Mouse (Mus musculus) intestine, embryonic 16.5 days (tissue): ENCODE data around the gene Rint1. TPM values are rescaled to one million over a fixed set of nuclear protein-coding genes. Genes with fewer than 3 reads are reported as not detected.

Experiments used
- ATAC-seq: fragments of 200-750 bp; cut with Nextera tagmentation; 2 replicates; pipeline ENCODE4 v1.8.0; 2017; ENCODE audit warnings: moderate TSS enrichment, moderate library complexity
- H3K27ac ChIP-seq: fragments of 300-500 bp; sonication (generic); 2 replicates; pipeline ENCODE4 v1.5.1; 2014; ENCODE audit warnings: mild to moderate bottlenecking, low read length
- H3K27me3 ChIP-seq: fragments of 300-500 bp; sonication (generic); replicated peaks from 2 replicates; pipeline ENCODE4 v1.6.1; 2014; ENCODE audit warnings: low read length, control low read depth, mixed read lengths; ENCODE audit not compliant: control insufficient read depth, insufficient read depth
- H3K36me3 ChIP-seq: fragments of 300-500 bp; sonication (generic); 2 replicates; pipeline ENCODE4 v1.6.1; 2014; ENCODE audit warnings: low read length, control low read depth; ENCODE audit not compliant: control insufficient read depth, insufficient read depth
- H3K4me1 ChIP-seq: fragments of 300-500 bp; sonication (generic); 2 replicates; pipeline ENCODE4 v1.6.1; 2014; ENCODE audit warnings: low read length, control low read depth, mixed read lengths; ENCODE audit not compliant: control insufficient read depth, insufficient read depth
- H3K4me2 ChIP-seq: fragments of 300-500 bp; sonication (generic); 2 replicates; pipeline ENCODE4 v1.6.1; 2014; ENCODE audit warnings: low read depth, low read length, control low read depth
- H3K4me3 ChIP-seq: fragments of 300-500 bp; sonication (generic); 2 replicates; pipeline ENCODE4 v1.5.1; 2014; ENCODE audit warnings: mild to moderate bottlenecking, low read length
- H3K9ac ChIP-seq: fragments of 300-500 bp; sonication (generic); 2 replicates; pipeline ENCODE4 v1.6.1; 2014; ENCODE audit warnings: low read depth, low read length
- H3K9me3 ChIP-seq: fragments of 300-500 bp; sonication (generic); 2 replicates; pipeline ENCODE4 v1.6.1; 2016; ENCODE audit warnings: low read length, control low read depth; ENCODE audit not compliant: control insufficient read depth
- WGBS: fragments of 180-500 bp; shearing (Covaris S2); extraction: QIAGEN DNeasy Blood & Tissue Kit; methylation state at CpG from one replicate; pipeline ENCODE4 v1.1.7; 2014; 5-methylcytosine and 5-hydroxymethylcytosine counted together
- polyA plus RNA-seq: library from polyadenylated mRNA; unstranded; fragments of >200 nt; fragmentation: Nextera tagmentation; extraction: Ambion mirVana; gene quantifications from 2 replicates; pipeline ENCODE4 v1.2.1, GENCODE M21; 2015

Rint1 gene
- polyA plus RNA-seq, 1 experiment from 2014 or later = 30.5 TPM

GRCm38 (mm10) chr5:23859087-23859718 lies 71.7 kb downstream of the Rint1 start:
- no peak overlapping the region for H3K9ac ChIP-seq
- H3K27ac ChIP-seq = no peak overlapping the region

GRCm38 (mm10) chr5:23859896-23860295 lies 72.4 kb downstream of the Rint1 start:
- Histone ChIP-seq H3K9ac (no peak overlapping the region), H3K27me3 (no peaks in the 10 kb centered on the region), H3K4me1 (peaks cover 15% of the 10 kb centered on the region), H3K27ac (no peak overlapping the region), H3K4me3 (no peak overlapping the region), H3K36me3 (peaks cover 12% of the 10 kb centered on the region; the same call in 1 of the 2 replicates), H3K4me2 (no peak overlapping the region), H3K9me3 (no peaks in the 10 kb centered on the region)
- ATAC-seq = no peak
- WGBS = 80% methylated on average over 5 of the region's 5 CpGs

More at GRCm38 (mm10) chr5:23859087-23859718, 71.7 kb downstream of the Rint1 start:
- H3K4me1 ChIP-seq = peaks cover 13% of the 10 kb centered on the region
- H3K36me3 ChIP-seq = peaks cover 12% of the 10 kb centered on the region; the same call in 1 of the 2 replicates
- no peak overlapping the region for H3K4me3 ChIP-seq
- no peak overlapping the region for H3K4me2 ChIP-seq
- WGBS = 96% methylated on average over 1 of the region's 1 CpGs
- no peak for ATAC-seq
- H3K9me3 ChIP-seq = no peaks in the 10 kb centered on the region
- no peaks in the 10 kb centered on the region for H3K27me3 ChIP-seq

- H3K4me3 ChIP-seq = no peak overlapping the region
- no peaks in the 10 kb centered on the region for H3K9me3 ChIP-seq
- peaks cover 8% of the 10 kb centered on the region; the same call in 1 of the 2 replicates for H3K36me3 ChIP-seq
- peaks cover 15% of the 10 kb centered on the region for H3K4me1 ChIP-seq
- H3K4me2 ChIP-seq = no peak overlapping the region
- no peaks in the 10 kb centered on the region for H3K27me3 ChIP-seq
- H3K9ac ChIP-seq = no peak overlapping the region
- 91% methylated on average over 9 of the region's 9 CpGs for WGBS
- no peak for ATAC-seq
- no peak overlapping the region for H3K27ac ChIP-seq
Observed at GRCm38 (mm10) chr5:23861721-23862120, 74.2 kb downstream of the Rint1 start.

- Histone ChIP-seq H3K27ac (no peak overlapping the region), H3K9me3 (no peaks in the 10 kb centered on the region), H3K27me3 (no peaks in the 10 kb centered on the region), H3K4me2 (no peak overlapping the region), H3K4me3 (no peak overlapping the region), H3K9ac (no peak overlapping the region), H3K36me3 (peaks cover 4% of the 10 kb centered on the region; the same call in 1 of the 2 replicates), H3K4me1 (peaks cover 15% of the 10 kb centered on the region)
- WGBS = 46% methylated on average over 5 of the region's 5 CpGs
- ATAC-seq = no peak
Observed at GRCm38 (mm10) chr5:23862291-23862690, 74.8 kb downstream of the Rint1 start.

GRCm38 (mm10) chr5:23863166-23864053 lies 75.9 kb downstream of the Rint1 start:
- Histone ChIP-seq H3K27me3 (no peaks in the 10 kb centered on the region), H3K27ac (no peak overlapping the region; the same call in 1 of the 2 replicates), H3K4me3 (no peak overlapping the region), H3K4me2 (no peak overlapping the region), H3K9me3 (no peaks in the 10 kb centered on the region), H3K36me3 (peaks cover 4% of the 10 kb centered on the region; the same call in 1 of the 2 replicates), H3K4me1 (peaks cover 15% of the 10 kb centered on the region), H3K9ac (no peak overlapping the region)
- ATAC-seq = 0 out of 2 replicates have a peak, but pooled peaks have one; percentile 29
- WGBS = 61% methylated on average over 7 of the region's 7 CpGs

- Histone ChIP-seq H3K36me3 (no peaks in the 10 kb centered on the region), H3K4me1 (peaks cover 15% of the 10 kb centered on the region), H3K27me3 (no peaks in the 10 kb centered on the region), H3K4me2 (no peak overlapping the region), H3K9me3 (no peaks in the 10 kb centered on the region), H3K4me3 (no peak overlapping the region), H3K9ac (no peak overlapping the region), H3K27ac (no peak overlapping the region)
- 72% methylated on average over 13 of the region's 13 CpGs for WGBS
- ATAC-seq = peak; percentile 83
Observed at GRCm38 (mm10) chr5:23864054-23864965, 76.8 kb downstream of the Rint1 start.

- Histone ChIP-seq H3K4me2 (no peak overlapping the region), H3K4me3 (no peak overlapping the region), H3K27ac (no peak overlapping the region), H3K9ac (no peak overlapping the region), H3K9me3 (no peaks in the 10 kb centered on the region), H3K27me3 (no peaks in the 10 kb centered on the region), H3K36me3 (no peaks in the 10 kb centered on the region), H3K4me1 (peaks cover 15% of the 10 kb centered on the region)
- WGBS = 83% methylated on average over 5 of the region's 5 CpGs
- no peak for ATAC-seq
Observed at GRCm38 (mm10) chr5:23865941-23866340, 78.4 kb downstream of the Rint1 start.
